Mouse (Mus musculus) G1E (cell line): ENCODE data around the gene Scfd2. TPM values are rescaled to one million over a fixed set of nuclear protein-coding genes. Genes with fewer than 3 reads are reported as not detected.
A peak's percentile ranks its signal among the peaks of the same experiment; 100 is the strongest.

Experiments
- ATAC-seq: 2 replicates; pipeline ENCODE4 v1.8.0; 2016; ENCODE audit warnings: mild to moderate bottlenecking; ENCODE audit not compliant: insufficient number of reproducible peaks, poor library complexity, low FRiP score, severe bottlenecking; ENCODE audit errors: extremely low read depth
- DNase-seq: peaks from one replicate; pipeline ENCODE4 v3.0.0; 2012; ENCODE audit warnings: low spot score
- H3K27me3 ChIP-seq: 2 replicates; pipeline ENCODE4 v1.6.1; 2012; ENCODE audit warnings: mild to moderate bottlenecking, low read length, inconsistent platforms; ENCODE audit not compliant: insufficient read depth
- H3K36me3 ChIP-seq: replicated peaks from 2 replicates; pipeline ENCODE3; 2012; ENCODE audit warnings: mild to moderate bottlenecking, inconsistent platforms
- H3K4me1 ChIP-seq: 2 replicates; pipeline ENCODE4 v1.6.1; 2012; ENCODE audit warnings: low read depth, low read length, inconsistent platforms, mixed read lengths; ENCODE audit not compliant: insufficient read depth
- H3K4me3 ChIP-seq: 2 replicates; pipeline ENCODE4 v1.5.1; 2012; ENCODE audit warnings: low read depth, mild to moderate bottlenecking, inconsistent platforms, low read length, moderate library complexity, mixed read lengths
- H3K9me3 ChIP-seq: replicated peaks from 2 replicates; pipeline ENCODE4 v1.6.1; 2012; ENCODE audit warnings: inconsistent platforms
- CTCF ChIP-seq: IDR thresholded peaks from 2 replicates; pipeline ENCODE4 v1.5.1; 2012; ENCODE audit warnings: low read depth, low read length, inconsistent platforms, mixed read lengths
- GATA1 ChIP-seq: IDR thresholded peaks from 2 replicates; pipeline ENCODE4 v1.6.1; 2012; ENCODE audit warnings: borderline replicate concordance, low read length, inconsistent platforms, mixed read lengths
- GATA2 ChIP-seq: IDR thresholded peaks from 2 replicates; pipeline ENCODE4 v1.6.1; 2012; ENCODE audit warnings: low read depth, low read length, inconsistent platforms, borderline replicate concordance
- POLR2AphosphoS5 ChIP-seq: IDR thresholded peaks from 2 replicates; pipeline ENCODE4 v1.6.1; 2012; ENCODE audit warnings: low read depth, low read length, inconsistent platforms; ENCODE audit not compliant: insufficient replicate concordance
- TAL1 ChIP-seq: conservative IDR thresholded peaks from 2 replicates; pipeline ENCODE4 v1.6.1; 2012; ENCODE audit warnings: low read depth, low read length, inconsistent platforms, mixed read lengths
- polyA plus RNA-seq: library from polyadenylated mRNA; stranded (reverse); fragments of >175 nt; gene quantifications from 2 replicates; pipeline ENCODE4 v1.2.3, GENCODE M21; 2012
- total RNA-seq, 2 experiments: library from RNA; stranded (forward) in 1 of 2; stranded (reverse) in 1 of 2; fragments of 200-1000 nt in 1 of 2; fragments of >200 nt in 1 of 2; fragmentation: Nextera tagmentation in 1 of 2; gene quantifications; 2 replicates each; pipeline ENCODE4 v1.2.3; 2014 to 2017

Gene Scfd2
- total and polyA plus RNA-seq, 3 experiments: 5.1 to 12.3 (median 8.9) TPM

GRCm38 (mm10) chr5:74313542-74313941 lies 218.0 kb downstream of the Scfd2 start:
- Histone ChIP-seq H3K9me3 (no peaks in the 10 kb centered on the region), H3K4me1 (no peaks in the 10 kb centered on the region), H3K4me3 (no peak overlapping the region), H3K27me3 (no peaks in the 10 kb centered on the region), H3K36me3 (no peaks in the 10 kb centered on the region)
- no peak for DNase-seq
- no peak for TF ChIP-seq TAL1
- TF ChIP-seq GATA1: no peak
- no peak for TF ChIP-seq POLR2AphosphoS5
- no peak for TF ChIP-seq GATA2
- TF ChIP-seq CTCF: no peak
- ATAC-seq: no peak

DNA sequence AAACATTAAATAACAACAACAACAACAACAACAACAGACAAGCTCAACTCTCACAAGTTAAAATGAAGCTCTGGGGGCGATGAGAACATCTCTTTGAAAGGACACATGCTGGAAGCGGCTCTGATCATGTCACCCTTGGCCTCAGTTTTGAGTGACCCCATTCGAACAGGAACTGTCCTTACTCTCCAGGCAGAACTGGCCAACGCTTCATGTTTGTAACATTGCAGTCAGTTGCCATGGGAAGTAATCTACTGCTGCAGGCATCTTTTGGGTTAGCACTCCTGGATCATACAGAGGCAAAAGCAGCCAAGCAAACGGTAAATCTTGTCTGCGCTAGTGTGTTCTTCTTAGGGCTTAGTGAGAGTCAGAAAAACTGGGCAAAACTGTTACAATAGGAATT lies 219.7 kb downstream of the Scfd2 start:
- no peak for TF ChIP-seq GATA1
- Histone ChIP-seq H3K4me3 (no peak overlapping the region), H3K4me1 (no peaks in the 10 kb centered on the region), H3K36me3 (no peaks in the 10 kb centered on the region), H3K27me3 (no peaks in the 10 kb centered on the region), H3K9me3 (peaks cover 4% of the 10 kb centered on the region)
- no peak for DNase-seq
- ATAC-seq: no peak

GRCm38 (mm10) chr5:74311200-74311825 lies 220.2 kb downstream of the Scfd2 start:
- Histone ChIP-seq H3K4me3 (no peak overlapping the region), H3K36me3 (no peaks in the 10 kb centered on the region), H3K9me3 (peaks cover 4% of the 10 kb centered on the region), H3K27me3 (no peaks in the 10 kb centered on the region), H3K4me1 (no peaks in the 10 kb centered on the region)
- TF ChIP-seq GATA1 (no peak), GATA2 (no peak), POLR2AphosphoS5 (no peak), TAL1 (no peak), CTCF (0 out of 2 replicates have a peak, but pooled peaks have one; percentile 22)
- no peak for ATAC-seq
- no peak for DNase-seq

DNA sequence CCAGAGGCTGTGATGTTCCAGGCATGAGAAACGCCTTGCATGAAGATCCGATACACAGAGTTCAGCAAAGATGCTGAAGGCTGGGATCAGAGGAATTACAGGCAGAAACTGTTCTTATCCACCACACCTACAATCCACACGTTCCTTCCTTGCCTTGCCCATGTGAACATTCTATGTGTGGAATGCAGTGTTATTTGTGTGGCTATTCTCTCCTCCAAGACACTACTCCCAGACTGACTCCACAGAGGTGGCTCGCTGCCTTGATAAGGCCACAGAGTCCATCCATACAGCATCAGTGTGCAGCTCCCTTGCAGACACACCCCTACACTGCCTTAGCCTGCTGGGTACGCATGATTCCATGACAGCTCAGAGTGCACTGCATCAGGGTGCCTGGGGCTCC lies 221.5 kb downstream of the Scfd2 start:
- H3K9me3 ChIP-seq: peaks cover 4% of the 10 kb centered on the region
- H3K4me1 ChIP-seq: no peaks in the 10 kb centered on the region
- no peaks in the 10 kb centered on the region for H3K36me3 ChIP-seq
- H3K27me3 ChIP-seq: no peaks in the 10 kb centered on the region
- H3K4me3 ChIP-seq: no peak overlapping the region
- TF ChIP-seq TAL1: no peak
- TF ChIP-seq GATA1: no peak
- no peak for TF ChIP-seq POLR2AphosphoS5
- no peak for TF ChIP-seq CTCF
- TF ChIP-seq GATA2: no peak
- ATAC-seq (no peak), DNase-seq (no peak)

- DNase-seq (no peak), ATAC-seq (no peak)
- peaks cover 4% of the 10 kb centered on the region for H3K9me3 ChIP-seq
- H3K27me3 ChIP-seq: no peaks in the 10 kb centered on the region
- H3K36me3 ChIP-seq: no peaks in the 10 kb centered on the region
- TF ChIP-seq GATA1 (no peak), GATA2 (no peak), POLR2AphosphoS5 (no peak), CTCF (no peak), TAL1 (no peak)
- H3K4me3 ChIP-seq: no peak overlapping the region
- no peaks in the 10 kb centered on the region for H3K4me1 ChIP-seq
These were observed 224.3 kb downstream of the Scfd2 start for GRCm38 (mm10) chr5:74307242-74307641.

DNA sequence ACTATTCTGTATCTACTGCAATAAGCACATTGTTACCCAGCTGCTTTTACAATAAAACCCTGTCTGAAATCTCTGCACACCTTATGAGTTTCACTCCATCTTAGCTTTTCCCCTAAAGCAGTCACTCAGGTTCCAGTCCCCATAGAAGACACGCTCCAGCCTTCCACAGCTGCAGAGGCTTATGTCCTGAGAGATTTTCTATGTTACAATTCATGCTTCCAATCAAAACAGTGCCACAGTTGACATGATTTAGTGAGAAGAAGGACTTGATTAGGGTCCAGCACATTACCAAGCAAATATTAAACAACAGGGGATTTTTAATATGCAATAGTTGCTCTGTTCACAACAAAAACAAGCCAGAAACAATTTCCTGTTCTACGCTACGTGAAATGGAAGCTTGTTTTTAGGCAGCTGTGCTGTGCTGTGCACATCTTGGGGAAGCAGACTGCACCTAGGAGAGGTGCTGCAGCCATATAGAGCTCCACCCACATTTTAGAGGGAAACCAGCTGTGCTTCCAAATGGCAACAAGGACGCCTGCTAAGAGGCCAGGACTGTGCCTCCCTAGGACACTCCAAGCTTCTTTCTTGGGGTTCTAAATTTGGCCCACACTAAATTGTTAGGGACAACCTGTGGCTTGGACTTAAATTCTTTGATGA lies 225.9 kb downstream of the Scfd2 start:
- no peaks in the 10 kb centered on the region for H3K36me3 ChIP-seq
- no peaks in the 10 kb centered on the region for H3K27me3 ChIP-seq
- DNase-seq: no peak
- no peak for TF ChIP-seq GATA1
- no peak for TF ChIP-seq CTCF
- TF ChIP-seq GATA2: no peak
- no peak for TF ChIP-seq POLR2AphosphoS5
- no peak for TF ChIP-seq TAL1
- no peak overlapping the region for H3K4me3 ChIP-seq
- H3K4me1 ChIP-seq: no peaks in the 10 kb centered on the region
- H3K9me3 ChIP-seq: peaks cover 4% of the 10 kb centered on the region
- ATAC-seq: no peak

DNA sequence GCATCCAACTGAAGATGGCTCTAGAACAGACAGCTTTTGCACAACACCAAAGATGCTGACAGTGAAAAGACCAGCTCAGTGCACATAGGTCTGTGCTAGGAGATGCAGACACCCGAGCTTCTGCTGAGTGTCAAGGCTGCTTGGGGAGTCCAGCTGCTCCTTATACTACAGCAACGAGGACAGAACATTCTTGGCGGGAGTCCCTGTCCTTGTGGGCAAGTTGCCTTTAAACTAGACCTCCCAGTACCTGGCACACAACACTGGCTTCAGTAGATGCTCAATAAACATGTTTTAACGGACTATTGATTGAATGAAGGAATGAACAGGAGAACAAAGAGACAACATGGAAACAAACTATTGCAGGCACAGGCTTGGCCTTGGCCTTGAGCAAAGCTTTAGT lies 226.8 kb downstream of the Scfd2 start:
- no peak for TF ChIP-seq CTCF
- no peak for TF ChIP-seq POLR2AphosphoS5
- no peak for TF ChIP-seq TAL1
- no peak for TF ChIP-seq GATA2
- no peak for TF ChIP-seq GATA1
- Histone ChIP-seq H3K9me3 (peaks cover 4% of the 10 kb centered on the region), H3K36me3 (no peaks in the 10 kb centered on the region), H3K4me1 (no peaks in the 10 kb centered on the region), H3K27me3 (peaks cover 2% of the 10 kb centered on the region; the same call in 1 of the 2 replicates), H3K4me3 (no peak overlapping the region)
- ATAC-seq: no peak
- DNase-seq: no peak
